Mouse (Mus musculus): ENCODE data around the gene Cnot9.
"Not testable (repeated sequence)": the region's sequence is repeated elsewhere in the genome, so short reads cannot be mapped to it uniquely, and the experiment has no call there.

Gene Cnot9

DNA sequence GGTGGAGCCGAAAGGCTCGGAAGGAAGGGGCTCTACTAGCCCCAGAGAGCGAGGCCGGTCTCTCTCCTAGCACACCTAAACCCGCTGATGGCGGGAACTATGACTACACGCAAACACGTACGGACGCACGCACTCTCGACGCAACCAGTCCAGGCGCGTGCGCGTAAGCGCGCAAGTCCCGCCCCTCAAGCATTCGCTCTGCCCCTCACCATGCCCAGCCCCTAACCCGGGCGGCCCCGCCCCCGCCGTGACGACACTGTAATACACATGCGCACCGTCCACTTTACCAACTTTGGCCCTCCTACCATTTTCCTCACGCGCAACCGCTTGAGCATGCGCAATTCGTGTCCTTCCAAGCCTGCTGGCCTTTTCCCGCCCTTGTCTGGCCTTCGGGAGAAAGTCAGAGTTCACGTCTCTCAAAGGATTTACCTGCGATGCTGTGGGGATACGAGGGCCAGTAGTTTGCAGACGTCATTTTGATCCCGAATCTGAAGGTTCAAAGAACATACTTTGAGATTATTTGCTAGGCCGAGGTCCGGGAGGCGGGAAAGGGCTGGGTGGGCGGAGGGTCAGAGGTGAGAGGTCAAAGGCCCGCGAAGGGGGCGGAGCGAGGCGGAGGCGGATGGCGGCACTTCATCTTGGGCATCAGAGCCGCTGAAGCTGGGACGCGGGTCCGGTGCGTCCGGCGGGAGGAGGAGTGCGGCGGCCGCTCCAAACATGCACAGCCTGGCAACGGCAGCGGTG lies at the start of gene Cnot9:
TSS of gene Cnot9 (plus strand) at position 338 of the 744 bp plus-strand sequence.
- in situ Hi-C loops (cut with MboI, MseI) = loop anchor here (5.0 kb wide), 1 partner anchor 91 kb away; no protein-coding TSS in a partner anchor

DNA sequence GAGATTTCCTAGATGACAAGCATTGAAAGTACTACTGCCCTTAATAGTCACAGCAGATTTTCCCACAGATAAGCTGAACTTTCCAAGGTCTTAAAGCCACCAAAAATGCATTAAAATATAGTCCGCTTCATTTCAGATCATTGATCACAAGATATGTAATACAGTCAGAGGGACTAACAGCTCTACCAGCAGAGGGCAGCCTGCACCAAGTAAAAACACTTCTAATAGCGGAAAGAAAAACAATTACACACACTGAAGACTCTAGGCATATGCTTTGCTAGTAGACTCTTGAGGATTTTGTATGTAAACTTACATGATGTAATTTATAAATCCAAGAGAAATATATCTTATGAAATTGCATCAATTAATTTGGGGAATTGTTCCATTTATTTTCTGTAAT lies 45.6 kb upstream of the Cnot9 start:
- in situ Hi-C loops (cut with MboI, MseI) = no loop called here

DNA sequence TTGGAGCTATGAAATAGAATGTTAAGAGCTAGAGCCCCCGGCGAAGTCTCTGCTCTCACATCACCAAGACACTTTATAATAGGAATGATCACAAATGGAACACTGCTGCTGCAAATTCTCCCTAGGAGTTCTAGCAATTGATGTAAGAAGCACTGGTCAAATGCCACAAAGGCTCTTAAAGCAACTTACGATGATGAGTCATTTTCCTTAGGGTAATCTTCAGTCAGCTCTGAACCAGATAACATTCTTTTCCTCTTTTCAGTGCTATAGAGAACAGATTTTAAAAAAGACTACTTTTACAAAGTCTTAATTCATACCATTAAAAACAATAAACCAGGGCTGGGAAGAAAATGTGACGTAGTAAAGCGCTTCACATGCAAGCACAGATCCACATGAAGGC lies 20.1 kb upstream of the Cnot9 start:
- in situ Hi-C loops (cut with MboI, MseI) = no loop called here

DNA sequence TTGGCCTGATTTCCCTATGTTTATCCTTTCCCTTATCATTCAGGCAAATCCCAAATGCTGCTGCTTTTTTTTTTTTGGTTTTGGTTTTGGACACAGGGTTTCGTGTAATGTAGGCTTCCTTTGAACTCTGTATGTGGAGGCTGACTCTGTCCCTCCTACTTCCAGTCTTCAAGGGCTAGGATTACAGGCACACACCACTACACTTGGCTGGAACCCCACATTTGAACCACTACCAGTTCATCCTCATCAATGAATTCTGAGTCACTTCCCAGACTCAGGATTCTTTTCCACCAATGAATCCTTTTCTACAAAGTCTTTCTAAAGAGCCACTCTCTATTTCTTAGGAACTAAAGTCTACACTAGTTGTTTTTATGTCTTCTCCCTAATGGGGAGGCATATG lies 4.8 kb upstream of the Cnot9 start:
- in situ Hi-C loops (cut with MboI, MseI) = no loop called here

DNA sequence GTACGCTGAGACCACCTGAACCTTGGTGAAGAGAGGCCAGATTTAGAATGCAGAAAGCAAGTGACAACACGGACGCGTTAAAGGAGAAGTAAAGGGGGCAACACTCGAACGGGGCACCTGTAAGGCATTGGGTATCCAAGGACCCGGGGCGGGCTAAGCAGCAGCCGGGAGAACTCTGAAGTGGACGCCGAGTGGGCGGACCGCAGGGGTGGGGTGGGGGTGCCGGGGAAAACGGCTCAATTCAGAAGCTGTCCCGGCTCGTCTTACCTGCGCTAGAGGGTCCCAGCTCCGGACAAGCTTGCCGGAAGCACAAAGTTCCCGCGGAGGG lies 501 bp upstream of the Cnot9 start:
- in situ Hi-C loops (cut with MboI, MseI) = loop anchor here (5.0 kb wide), 1 partner anchor 92 kb away; no protein-coding TSS in a partner anchor

DNA sequence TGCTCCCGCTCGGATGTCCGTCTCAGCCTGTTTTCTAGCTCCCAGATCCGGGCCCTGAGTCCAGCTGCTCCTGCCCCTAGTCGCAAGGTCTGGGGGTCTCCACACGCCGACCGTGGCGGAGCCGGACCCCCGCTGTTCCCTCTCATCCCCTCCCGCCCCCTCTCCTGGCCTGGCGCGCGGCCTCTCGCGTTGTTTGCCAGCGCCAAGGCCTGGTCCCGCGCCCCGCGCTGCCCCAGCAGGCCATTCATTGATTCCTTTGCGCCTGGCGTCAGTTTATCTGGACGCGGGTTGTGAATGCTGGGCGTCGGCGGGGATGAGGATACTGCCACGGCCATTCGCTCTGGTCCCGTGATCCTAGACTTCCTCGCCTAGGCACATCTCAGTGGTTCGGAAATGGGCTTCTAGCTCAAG lies 618 bp downstream of the Cnot9 start:
- in situ Hi-C loops (cut with MboI, MseI) = loop anchor here (5.0 kb wide), 1 partner anchor 91 kb away; no protein-coding TSS in a partner anchor

DNA sequence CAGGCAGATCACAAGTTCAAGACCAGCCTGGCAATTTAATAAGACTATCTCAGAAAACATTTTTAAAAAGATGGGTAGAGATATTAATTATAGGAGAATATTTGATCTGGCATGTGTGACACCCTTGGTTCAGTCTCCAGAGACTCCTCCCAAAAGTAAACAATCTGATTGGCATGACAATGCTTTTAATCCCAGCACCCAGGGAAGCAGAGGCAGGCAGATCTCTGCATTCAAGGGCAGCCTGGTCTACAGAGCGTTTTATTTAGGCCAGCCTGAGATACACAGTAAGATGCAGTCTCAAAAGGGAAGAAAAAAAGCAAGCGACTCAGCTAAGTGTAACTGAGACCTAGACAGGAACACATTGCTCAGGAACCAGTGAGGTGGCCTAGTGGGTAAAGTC lies 1.9 kb downstream of the Cnot9 start:
- in situ Hi-C loops (cut with MboI, MseI) = loop anchor here (5.0 kb wide), 1 partner anchor 90 kb away; no protein-coding TSS in a partner anchor

DNA sequence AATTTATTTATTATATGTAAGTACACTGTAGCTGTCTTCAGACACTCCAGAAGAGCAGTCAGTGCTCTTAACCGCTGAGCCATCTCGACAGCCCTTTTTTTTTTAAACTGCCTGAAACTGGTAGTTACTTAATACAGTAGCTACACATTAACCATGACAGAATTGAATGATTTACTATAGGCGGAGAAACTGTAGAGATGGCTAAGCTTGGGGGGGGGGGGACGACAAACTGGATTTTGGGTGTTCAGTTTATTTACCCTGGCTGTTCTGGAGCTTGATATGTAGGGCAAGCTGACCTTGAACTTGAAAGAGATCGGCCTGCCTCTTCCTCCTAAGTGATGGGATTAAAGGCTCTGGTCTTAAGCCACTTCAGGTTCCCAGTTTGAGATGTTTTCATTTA lies 5.4 kb downstream of the Cnot9 start:
- in situ Hi-C loops (cut with MboI, MseI) = no loop called here

DNA sequence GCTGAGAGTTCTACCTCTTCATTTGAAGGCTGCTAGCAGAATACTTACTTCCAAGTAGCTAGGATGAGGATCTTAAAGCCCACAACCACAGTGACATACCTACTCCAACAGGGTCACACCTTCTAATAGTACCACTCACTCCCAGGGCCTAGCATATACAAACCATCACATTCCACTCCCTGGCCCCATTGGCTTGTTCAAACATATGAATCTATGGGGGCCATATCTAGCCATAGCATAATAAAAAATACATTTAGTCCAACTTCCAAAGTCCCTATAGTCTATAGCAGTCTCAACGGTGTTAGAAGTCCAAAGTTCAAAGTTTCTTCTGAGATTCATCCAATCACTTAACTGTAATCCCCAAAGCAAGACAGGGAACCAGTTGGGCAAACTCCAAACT lies 7.1 kb downstream of the Cnot9 start:
- in situ Hi-C loops (cut with MboI, MseI) = not testable (repeated sequence)

DNA sequence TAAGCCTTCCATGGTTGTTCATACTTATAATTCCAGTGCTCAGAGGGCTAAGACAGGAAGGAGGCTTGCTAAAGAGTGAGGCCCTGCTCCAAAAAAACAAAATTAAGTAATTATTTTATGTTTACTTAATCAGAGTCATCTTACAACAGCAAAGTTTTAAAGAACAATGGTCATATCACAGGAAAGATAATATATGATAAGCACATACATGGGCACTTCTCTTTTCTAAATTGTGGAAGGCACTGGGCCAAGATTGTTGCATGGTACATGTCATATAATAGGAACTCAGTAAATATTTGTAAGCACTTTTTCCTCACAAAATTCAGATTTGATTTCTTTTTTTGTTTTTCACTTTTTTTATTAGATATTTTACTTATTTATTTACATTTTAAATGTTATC lies 14.0 kb downstream of the Cnot9 start:
- in situ Hi-C loops (cut with MboI, MseI) = no loop called here

DNA sequence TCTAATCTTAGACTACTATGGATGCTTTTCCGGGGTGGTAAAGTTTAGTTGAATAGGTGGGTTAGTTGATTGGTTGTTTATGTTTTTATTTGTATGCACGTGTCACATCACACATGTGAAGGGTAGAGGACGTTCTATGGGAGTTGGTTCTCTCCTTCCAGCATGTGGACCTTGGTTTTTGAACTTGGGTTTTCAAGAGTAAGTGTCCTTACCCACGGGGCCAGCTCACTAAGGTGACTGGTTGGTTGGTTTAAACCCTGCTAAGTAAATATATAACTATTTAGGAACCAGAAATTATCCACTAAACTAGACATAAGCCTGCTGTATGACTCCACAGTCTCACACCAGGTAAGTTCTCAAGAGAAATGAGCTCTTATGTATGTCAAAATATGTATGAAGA lies 18.9 kb downstream of the Cnot9 start:
- in situ Hi-C loops (cut with MboI, MseI) = no loop called here

DNA sequence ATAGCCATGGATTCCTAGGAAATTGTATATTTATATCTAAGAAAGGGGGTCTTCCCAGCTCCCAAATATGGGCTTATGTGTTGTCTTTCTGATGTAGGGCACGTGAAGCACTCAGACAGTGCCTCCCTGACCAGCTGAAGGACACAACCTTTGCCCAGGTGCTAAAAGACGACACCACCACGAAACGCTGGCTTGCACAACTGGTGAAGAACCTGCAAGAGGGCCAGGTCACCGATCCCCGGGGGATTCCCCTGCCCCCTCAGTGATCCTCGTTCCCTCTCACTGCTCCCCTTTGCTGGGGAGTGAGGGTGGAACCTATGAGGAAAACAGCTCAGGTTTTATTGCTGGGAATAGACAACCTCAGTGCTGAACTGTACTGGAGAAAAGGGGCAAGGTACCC lies 22.7 kb downstream of the Cnot9 start:
- in situ Hi-C loops (cut with MboI, MseI) = no loop called here

DNA sequence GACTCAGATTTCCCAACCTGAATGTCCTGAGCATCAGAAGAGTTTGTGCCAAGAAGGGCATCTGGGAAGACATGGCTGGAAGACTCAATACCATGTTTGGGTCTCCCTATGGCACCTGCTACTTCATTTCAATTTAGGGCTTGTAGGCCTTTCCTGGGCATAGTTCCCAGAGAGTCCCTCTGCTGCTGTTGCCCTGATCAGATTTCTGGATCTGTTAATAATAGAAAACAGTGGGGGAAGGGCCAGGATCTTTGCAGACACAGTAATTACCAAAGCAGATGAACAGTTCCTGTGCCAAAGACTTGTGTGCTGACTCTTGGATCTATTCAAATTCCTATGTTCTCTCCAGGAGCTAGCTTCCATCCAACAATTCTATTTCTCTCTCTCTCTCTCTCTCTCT lies 32.8 kb downstream of the Cnot9 start:
- in situ Hi-C loops (cut with MboI, MseI) = loop anchor here (10.0 kb wide), 1 partner anchor 606 kb away; the partner anchor contains the start of genes Cnppd1 and Retreg2

DNA sequence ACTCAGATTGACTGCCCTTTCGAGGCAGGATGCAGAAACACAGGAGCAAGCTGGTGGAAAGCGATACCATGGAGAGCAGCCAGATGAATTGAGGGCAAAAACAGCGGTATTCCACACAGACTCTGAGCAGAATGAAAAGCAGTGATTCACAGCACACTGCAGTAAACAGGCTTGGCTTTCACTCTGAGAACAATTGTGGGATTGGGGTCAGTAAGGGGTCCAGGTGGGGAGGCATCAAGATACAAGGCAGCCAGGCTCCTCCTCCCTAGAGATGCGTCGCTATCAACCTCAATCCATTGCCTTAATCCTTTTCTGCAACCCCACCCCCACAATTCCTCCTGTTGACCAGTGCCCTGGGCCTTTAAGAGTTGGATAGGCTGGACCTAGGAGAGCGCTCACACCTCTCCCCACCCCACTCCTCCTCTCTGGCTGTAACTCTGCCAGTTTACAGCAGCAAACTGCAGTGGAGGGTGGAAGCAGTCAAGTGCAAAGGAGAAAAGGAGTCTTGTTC lies 36.6 kb downstream of the Cnot9 start, which contains the start of gene Plcd4:
TSS of gene Plcd4 (plus strand) at position 438 of the 511 bp plus-strand sequence.
- in situ Hi-C loops (cut with MboI, MseI) = no loop called here

DNA sequence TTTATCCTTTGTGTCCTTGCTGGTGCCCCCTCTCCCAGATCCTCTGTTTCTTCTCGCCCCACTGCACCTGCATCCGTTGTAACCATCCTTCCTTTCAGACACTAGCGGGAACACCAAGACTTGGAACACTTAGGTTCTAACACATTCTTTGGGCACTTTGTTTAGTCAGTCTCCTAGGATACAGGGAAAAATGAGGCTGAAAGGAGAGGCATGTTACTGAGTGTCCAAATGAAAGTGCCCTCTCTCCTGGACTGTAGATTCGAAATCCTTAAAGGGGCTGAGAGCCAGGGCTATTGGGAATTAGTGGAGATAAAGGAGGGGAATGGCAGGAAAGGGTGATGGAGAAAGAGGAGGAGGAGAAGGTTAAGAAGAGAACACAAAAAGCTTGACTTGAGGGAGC lies 38.3 kb downstream of the Cnot9 start, which contains the start of gene Usp37:
TSS of gene Usp37 (minus strand) at position 101 of the 400 bp plus-strand sequence.
- in situ Hi-C loops (cut with MboI, MseI) = no loop called here

DNA sequence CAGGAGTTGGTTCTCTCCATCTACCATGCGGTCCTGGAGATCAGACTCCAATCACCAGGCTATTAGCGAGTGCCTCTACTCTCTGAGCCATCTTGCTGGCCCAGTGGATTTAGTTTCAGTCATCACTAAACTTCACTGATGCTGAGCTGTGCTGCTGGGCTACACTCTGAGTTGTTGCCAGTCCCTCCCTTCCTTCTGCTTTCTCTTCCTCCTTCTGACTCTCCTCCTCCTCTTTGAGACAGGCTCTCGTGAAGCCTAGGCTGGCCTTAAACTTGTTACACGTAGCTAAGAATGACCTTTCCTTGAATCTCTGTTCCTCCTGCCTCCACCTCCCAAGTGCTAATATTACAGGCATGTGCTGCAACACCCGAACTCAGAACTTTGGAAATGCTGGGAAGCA lies 53.2 kb downstream of the Cnot9 start:
- in situ Hi-C loops (cut with MboI, MseI) = loop anchor here (5.0 kb wide), 2 partner anchors 53 to 67 kb away; no protein-coding TSS in a partner anchor

DNA sequence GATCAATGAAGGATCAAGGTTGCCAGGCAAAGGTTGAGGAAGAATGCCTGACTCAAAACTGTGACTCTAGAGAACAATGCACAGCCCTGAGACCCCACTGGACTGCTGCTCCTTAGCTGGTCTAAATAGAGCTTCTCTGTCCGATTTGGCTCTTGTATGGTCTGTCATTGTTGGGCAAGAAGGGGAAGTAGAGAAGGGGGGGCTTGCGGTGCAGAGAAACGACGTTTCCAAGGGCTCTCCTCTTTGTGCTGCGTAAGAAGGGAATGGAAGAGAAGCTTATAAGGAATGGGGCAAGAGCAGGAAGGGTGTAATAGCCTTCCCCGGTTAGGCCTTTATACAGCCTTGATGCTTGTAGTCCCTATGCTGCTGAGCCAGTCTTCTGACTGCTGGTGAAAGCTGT lies 60.0 kb downstream of the Cnot9 start:
- in situ Hi-C loops (cut with MboI, MseI) = no loop called here

DNA sequence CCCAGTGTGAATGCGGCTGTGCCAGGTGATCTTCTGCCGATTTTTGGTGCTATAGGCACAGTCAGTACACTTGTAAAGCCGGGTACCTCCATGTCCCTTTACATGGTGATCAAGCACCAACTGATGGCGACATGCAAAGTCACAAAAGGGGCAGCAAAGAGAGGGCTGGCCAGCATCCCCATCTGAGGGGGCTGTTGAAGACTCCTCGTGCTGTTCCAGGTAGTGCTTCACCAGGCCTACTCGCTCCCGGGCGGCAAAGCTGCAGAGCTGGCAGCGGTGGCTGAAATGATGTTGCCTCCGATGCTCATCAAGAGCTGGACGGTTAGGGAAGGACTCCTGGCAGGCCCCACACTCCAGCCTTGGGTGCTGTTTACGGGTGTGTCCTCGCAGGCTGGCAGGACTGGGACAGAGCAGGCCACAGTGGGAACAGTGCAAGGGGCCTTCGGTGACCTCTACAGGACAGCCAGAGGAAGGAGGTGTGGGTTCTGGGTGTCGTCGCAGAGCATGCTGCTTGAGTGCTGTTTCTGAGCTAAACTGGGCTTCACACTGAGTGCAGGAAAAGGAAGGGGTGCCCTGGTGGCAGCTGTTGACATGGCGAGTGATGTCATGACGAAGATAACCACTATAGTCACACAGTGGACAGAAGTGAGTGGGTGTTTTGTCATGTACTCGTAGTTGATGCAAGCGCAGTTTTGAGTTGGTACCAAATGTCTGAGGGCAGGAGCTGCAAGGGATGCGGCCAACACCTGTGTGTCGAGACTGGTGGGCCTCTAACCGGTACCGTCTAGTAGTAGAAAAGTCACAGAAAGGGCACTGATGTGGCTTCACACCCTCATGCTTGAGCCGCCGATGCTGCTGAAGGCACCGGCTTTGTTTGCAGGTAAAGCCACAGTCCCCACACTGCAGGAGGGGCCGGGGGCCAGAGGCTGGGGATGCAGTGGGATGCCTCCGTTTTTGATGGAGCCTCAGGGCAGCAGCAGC lies 64.2 kb downstream of the Cnot9 start:
- in situ Hi-C loops (cut with MboI, MseI) = no loop called here

Measured in regulatory T cell (primary cell).